Mouse (Mus musculus): ENCODE results near the gene Ipo9.

DNA sequence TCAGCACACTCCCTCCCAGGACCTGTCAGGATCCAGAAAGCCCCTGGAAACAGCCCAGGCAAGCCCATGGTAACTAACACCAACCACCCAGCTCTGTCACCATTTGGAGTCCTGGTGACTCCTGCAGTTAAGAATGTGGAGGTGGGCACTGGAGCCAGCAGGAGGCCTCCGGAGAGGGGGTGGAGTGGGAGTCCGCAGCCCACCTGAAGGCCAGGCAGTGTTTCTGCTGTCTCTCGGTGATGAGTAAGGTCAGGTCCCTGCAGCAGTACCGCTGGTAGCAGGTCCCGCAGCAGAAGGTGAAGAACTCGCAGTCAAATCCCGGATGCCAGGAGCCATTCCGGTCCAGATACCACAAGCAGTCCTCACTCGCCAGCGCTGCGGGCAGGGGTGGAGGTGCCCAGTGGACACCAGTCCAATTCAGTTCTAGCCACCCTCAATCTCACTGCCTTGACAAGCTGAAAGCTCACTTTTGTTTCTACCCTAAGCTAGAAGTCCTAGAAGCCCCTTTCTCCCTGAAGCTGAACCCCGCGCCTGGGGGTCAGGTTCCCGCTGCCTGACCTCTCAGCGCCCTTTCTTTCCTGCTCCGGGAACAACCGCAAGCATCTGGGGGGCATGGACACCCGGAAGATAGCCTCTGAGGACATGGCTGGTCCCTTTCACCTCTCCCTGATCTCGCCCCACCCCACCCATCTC lies 56.0 kb downstream of the Ipo9 start:
- no peak for TF ChIP-seq CTCF (conservative IDR thresholded peaks at IDR 0.05; ENCODE audit: insufficient read depth, insufficient read length, low read depth, low read length)
- no peak for TF ChIP-seq POLR2A (IDR thresholded peaks at IDR 0.05; ENCODE audit: low read depth, low read length)
